Mouse (Mus musculus) erythroblast, embryonic 14.5 days (primary cell): ENCODE measurements at regions not wholly inside any gene's neighbourhood (a gene's known extent, or its start where the extent isn't known, plus 50 kb on each side); places are given as distances from the start of the nearest gene placed in this dataset.

Experiments used
- GATA1 ChIP-seq: IDR thresholded peaks from 2 replicates; pipeline ENCODE4 v1.6.1; 2012; ENCODE audit warnings: low read length, inconsistent platforms, mixed read lengths
- TAL1 ChIP-seq: IDR thresholded peaks from 3 replicates; pipeline ENCODE4 v1.6.1; 2012; ENCODE audit warnings: low read length, inconsistent platforms, mixed read lengths

GRCm38 (mm10) chr4:105364496-105364895 is 207.3 kb downstream of the Plpp3 start:
- TF ChIP-seq GATA1: no peak
- TF ChIP-seq TAL1: no peak
